Mouse (Mus musculus): Measurements from ENCODE around the gene Myo1a. TPM values are rescaled to one million over a fixed set of nuclear protein-coding genes. Genes with fewer than 3 reads are reported as not detected.

Gene Myo1a
- polyA plus RNA-seq, 1 experiment from 2014 or later: 0.08 TPM

DNA sequence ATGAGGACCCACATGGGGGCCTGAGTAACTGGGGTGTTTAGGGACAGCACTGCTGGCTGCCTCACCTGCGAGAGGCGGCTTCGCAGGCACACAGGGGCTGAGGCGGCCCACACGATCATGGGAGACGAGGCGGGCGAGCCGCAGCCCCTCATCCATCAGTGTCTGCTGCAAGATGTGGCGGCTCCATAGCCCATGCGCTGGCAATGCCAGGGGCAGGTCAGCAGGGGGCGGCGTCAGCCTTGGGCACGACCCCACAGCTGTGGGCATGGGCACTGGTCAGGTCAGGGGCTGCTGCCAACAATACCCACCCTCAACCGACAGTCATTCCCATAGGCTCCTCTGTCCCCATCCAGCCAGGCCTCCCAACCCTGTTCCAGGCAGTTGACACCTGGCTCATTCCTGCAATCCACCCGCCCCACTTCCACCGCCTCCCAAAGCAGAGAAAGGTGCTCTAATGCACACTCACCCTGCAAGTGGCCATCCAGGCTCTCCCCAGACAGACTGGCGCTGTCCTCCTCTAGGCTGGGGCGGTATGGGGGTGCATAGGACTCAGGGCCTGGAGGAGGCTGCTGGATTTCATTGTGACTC, 42.2 kb upstream of the Myo1a start:
- no peak overlapping the region for H3K9ac ChIP-seq (replicated peaks; ENCODE audit: low read depth)
- H3K4me2 ChIP-seq (replicated peaks; ENCODE audit: low read depth, low read length): peak overlapping the region; percentile 58; the same call in 1 of the 2 replicates
- H3K4me1 ChIP-seq (ENCODE audit: insufficient read depth, low read depth, low read length): peaks cover 34% of the 10 kb centered on the region
- WGBS: 25% methylated on average over 17 of the region's 19 CpGs
- DNase-seq (ENCODE audit: low spot score) (no peak), ATAC-seq (no peak)
- H3K4me3 ChIP-seq (ENCODE audit: low read depth, low read length): no peak overlapping the region
- peaks cover 17% of the 10 kb centered on the region for H3K36me3 ChIP-seq (ENCODE audit: insufficient read depth, low read length)
- no peaks in the 10 kb centered on the region for H3K9me3 ChIP-seq (ENCODE audit: low read length)
- H3K27ac ChIP-seq (ENCODE audit: low read length): peak overlapping the region; percentile 73
- TF ChIP-seq EP300 (IDR thresholded peaks at IDR 0.05): no peak
- TF ChIP-seq CTCF (IDR thresholded peaks at IDR 0.05): peak; percentile 64
- H3K27me3 ChIP-seq (replicated peaks; ENCODE audit: insufficient read depth, low read length): no peaks in the 10 kb centered on the region

DNA sequence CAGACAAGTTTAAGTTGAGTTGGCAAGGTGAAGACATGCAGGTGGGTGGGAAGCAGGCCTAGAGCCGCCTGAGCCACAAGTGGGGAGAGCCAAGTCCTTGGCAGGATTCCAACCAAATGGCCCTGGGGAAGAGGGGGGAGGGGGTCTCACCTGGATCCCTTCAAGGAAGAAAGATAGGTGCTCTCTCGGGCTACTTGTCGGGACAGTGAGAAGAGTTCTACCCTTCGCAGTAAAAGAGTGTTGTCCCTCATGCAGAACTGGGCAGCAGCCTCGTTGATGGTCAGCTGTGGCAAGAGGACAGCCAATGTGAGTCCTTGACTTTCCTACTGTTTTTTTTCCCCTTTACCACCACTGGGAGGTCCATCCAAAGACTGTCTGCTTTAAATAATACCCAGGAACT, 41.4 kb upstream of the Myo1a start:
- 34% methylated on average over 5 of the region's 5 CpGs for WGBS
- Histone ChIP-seq H3K4me1 (ENCODE audit: insufficient read depth, low read depth, low read length) (peaks cover 34% of the 10 kb centered on the region), H3K9me3 (ENCODE audit: low read length) (no peaks in the 10 kb centered on the region), H3K4me2 (replicated peaks; ENCODE audit: low read depth, low read length) (no peak overlapping the region), H3K27me3 (replicated peaks; ENCODE audit: insufficient read depth, low read length) (no peaks in the 10 kb centered on the region), H3K36me3 (ENCODE audit: insufficient read depth, low read length) (peaks cover 17% of the 10 kb centered on the region), H3K9ac (replicated peaks; ENCODE audit: low read depth) (no peak overlapping the region), H3K4me3 (ENCODE audit: low read depth, low read length) (no peak overlapping the region), H3K27ac (ENCODE audit: low read length) (peak overlapping the region; percentile 73)
- no peak for ATAC-seq
- TF ChIP-seq CTCF (IDR thresholded peaks at IDR 0.05): no peak
- no peak for TF ChIP-seq EP300 (IDR thresholded peaks at IDR 0.05)
- DNase-seq (ENCODE audit: low spot score): no peak

DNA sequence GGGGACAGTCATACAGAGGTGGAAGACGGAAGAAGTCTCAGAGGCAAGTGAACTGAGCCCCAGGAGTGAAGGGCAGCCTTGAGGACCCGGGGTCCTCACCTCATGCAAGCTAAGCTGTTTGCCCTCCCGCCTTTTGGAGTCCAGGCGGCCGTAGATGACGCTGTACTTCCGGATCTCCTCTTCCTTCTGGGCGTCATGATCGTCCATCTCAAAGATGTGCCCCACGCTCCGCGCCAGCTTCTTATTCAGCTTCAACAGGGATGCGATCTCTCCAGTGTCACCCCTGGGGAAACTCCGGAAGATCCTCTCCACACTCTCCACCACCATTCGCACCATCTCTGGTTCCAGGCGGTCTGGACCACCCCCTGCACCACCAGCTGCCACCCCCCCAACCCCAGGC, 40.8 kb upstream of the Myo1a start:
- Histone ChIP-seq H3K36me3 (ENCODE audit: insufficient read depth, low read length) (peaks cover 17% of the 10 kb centered on the region), H3K27ac (ENCODE audit: low read length) (peak overlapping the region; percentile 73), H3K27me3 (replicated peaks; ENCODE audit: insufficient read depth, low read length) (no peaks in the 10 kb centered on the region), H3K9me3 (ENCODE audit: low read length) (no peaks in the 10 kb centered on the region), H3K4me1 (ENCODE audit: insufficient read depth, low read depth, low read length) (peaks cover 37% of the 10 kb centered on the region), H3K4me2 (replicated peaks; ENCODE audit: low read depth, low read length) (peak overlapping the region; percentile 85), H3K4me3 (ENCODE audit: low read depth, low read length) (no peak overlapping the region), H3K9ac (replicated peaks; ENCODE audit: low read depth) (no peak overlapping the region)
- 48% methylated on average over 15 of the region's 16 CpGs for WGBS
- no peak for DNase-seq (ENCODE audit: low spot score)
- TF ChIP-seq CTCF (IDR thresholded peaks at IDR 0.05) (no peak), EP300 (IDR thresholded peaks at IDR 0.05) (no peak)
- ATAC-seq: no peak

DNA sequence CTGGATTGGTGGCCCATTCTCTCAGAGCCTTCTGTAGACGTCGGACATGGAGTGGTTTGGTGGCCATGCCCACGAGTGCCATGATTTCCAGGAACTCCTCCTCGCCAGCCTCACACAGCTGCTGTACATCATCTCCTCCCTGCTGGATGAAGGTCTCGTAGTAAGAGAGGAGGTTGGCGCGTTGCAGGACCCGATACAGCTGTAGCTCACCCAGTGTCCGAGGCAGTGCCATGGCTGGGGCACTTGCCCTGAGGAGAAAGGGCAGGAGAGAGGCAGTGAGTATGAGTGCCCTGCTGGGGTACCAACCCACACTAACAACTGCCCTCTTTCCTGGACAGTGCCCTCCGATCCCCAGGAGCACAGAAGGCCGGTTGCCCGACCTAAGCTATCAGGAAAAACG, 40.1 kb upstream of the Myo1a start:
- ATAC-seq: no peak
- 38% methylated on average over 11 of the region's 13 CpGs for WGBS
- H3K4me1 ChIP-seq (ENCODE audit: insufficient read depth, low read depth, low read length): peaks cover 39% of the 10 kb centered on the region

DNA sequence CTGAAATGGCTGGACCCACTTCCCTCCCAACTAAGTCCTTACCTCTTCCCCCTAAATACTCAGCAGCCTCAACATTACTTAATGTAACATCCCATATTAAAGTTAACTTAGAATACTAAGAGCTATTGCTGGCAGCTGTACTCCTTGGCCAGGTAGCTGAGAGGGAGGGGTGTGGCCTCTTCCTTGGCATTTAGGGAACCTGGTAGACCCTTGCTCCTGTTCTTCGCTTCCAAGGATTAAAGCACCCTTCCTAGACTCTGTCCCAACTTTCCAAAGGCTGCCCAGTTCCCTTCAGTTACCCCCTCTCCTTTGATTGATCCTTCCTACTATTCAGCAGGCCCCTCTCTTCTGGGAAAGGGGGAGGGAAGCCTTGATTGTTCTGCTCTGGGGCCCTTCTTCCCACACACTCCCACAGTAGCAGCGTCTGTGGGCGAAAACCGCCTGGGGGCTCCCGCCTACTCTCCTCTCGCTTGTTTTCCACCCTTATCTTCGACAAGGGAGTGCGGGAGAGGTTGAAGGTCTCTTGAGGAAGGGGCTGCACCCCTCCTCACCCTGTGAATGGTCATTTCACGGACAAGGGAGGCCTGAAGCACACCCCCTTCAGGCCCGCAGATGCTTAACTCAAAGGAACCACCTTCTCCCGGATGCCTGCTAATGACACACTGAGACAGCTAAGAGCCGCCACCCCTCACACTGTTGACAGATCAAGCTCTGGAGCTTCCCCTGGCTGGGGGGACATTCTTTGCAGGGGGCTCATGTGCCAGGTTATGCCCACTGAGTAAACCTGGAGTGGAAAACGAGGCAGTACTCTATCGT, 39.4 kb upstream of the Myo1a start:
- Histone ChIP-seq H3K36me3 (ENCODE audit: insufficient read depth, low read length) (0 out of 2 replicates have a peak, but pooled peaks cover 5% of the 10 kb centered on the region), H3K4me3 (ENCODE audit: low read depth, low read length) (peak overlapping the region; percentile 70), H3K27ac (ENCODE audit: low read length) (peak overlapping the region; percentile 99), H3K9me3 (ENCODE audit: low read length) (no peaks in the 10 kb centered on the region), H3K9ac (replicated peaks; ENCODE audit: low read depth) (peak overlapping the region; percentile 53), H3K4me1 (ENCODE audit: insufficient read depth, low read depth, low read length) (peaks cover 39% of the 10 kb centered on the region), H3K27me3 (replicated peaks; ENCODE audit: insufficient read depth, low read length) (no peaks in the 10 kb centered on the region), H3K4me2 (replicated peaks; ENCODE audit: low read depth, low read length) (peak overlapping the region; percentile 85)
- DNase-seq (ENCODE audit: low spot score) (peak; percentile 70), ATAC-seq (no peak)
- 6% methylated on average over 14 of the region's 14 CpGs for WGBS
- peak; percentile 53 for TF ChIP-seq CTCF (IDR thresholded peaks at IDR 0.05)
- TF ChIP-seq EP300 (IDR thresholded peaks at IDR 0.05): no peak

More for the DNA sequence above, 40.1 kb upstream of the Myo1a start:
- Histone ChIP-seq H3K27me3 (replicated peaks; ENCODE audit: insufficient read depth, low read length) (no peaks in the 10 kb centered on the region), H3K27ac (ENCODE audit: low read length) (0 out of 2 replicates have a peak overlapping the region, but pooled peaks have one; percentile 99), H3K36me3 (ENCODE audit: insufficient read depth, low read length) (peaks cover 10% of the 10 kb centered on the region), H3K4me2 (replicated peaks; ENCODE audit: low read depth, low read length) (peak overlapping the region; percentile 85), H3K9ac (replicated peaks; ENCODE audit: low read depth) (peak overlapping the region; percentile 53; the same call in 1 of the 2 replicates), H3K9me3 (ENCODE audit: low read length) (no peaks in the 10 kb centered on the region), H3K4me3 (ENCODE audit: low read depth, low read length) (no peak overlapping the region)
- DNase-seq (ENCODE audit: low spot score): no peak
- TF ChIP-seq CTCF (IDR thresholded peaks at IDR 0.05) (no peak), EP300 (IDR thresholded peaks at IDR 0.05) (no peak)

DNA sequence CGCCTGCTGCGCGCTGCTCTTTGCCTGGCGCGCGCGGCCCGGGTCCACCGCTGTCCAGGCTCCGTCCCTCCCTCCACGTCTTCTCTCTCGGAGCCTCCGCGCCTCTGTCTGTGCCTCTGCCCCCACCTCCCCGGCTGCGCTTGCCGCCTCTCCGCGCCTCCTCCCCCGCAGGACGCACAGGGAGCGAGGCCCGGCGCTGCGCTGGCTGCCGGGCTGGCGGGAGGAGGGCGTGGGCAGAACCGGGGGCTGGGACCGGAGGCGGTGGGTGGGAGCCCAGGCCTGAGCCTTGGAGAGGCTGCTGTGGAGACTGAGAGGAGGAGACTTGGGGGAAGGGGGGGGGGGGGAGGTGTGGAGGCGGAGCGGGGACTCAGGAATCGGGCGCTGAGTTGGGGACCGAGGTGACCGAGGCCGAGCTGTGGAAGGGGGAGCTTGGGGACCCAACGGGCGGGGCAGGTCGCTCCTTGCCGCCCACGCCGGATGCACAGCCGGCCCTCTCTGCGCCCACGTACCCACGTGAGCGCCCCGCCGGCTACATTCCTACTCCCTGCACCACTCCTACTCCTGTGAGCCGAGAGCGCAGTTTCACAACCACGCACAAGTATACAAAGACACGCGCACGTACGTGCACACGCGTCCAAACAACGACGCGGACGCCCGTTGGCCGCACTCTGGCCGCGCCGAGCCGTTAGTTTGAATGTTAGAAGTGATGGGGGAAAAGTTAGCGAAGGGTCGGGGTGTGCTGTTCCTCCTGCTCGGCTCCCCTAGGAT, 38.3 kb upstream of the Myo1a start, which contains the start of gene Nemp1:
TSS of gene Nemp1 (plus strand) at position 401 of the 768 bp plus-strand sequence.
- peak within 1 kb of the TSS; percentile 85 for H3K4me2 ChIP-seq (replicated peaks; ENCODE audit: low read depth, low read length)
- DNase-seq (ENCODE audit: low spot score) (peak; percentile 96), ATAC-seq (peak; percentile 69)
- no peak; the same call in 1 of the 2 replicates for TF ChIP-seq CTCF (IDR thresholded peaks at IDR 0.05)
- no peak for TF ChIP-seq EP300 (IDR thresholded peaks at IDR 0.05)
- peak within 1 kb of the TSS; percentile 53 for H3K9ac ChIP-seq (replicated peaks; ENCODE audit: low read depth)
- no peaks in the 10 kb centered on the region for H3K9me3 ChIP-seq (ENCODE audit: low read length)
- peaks cover 34% of the 10 kb centered on the region for H3K4me1 ChIP-seq (ENCODE audit: insufficient read depth, low read depth, low read length)
- WGBS: 5% methylated on average over 48 of the region's 73 CpGs
- H3K27me3 ChIP-seq (replicated peaks; ENCODE audit: insufficient read depth, low read length): no peaks in the 10 kb centered on the region
- H3K27ac ChIP-seq (ENCODE audit: low read length): peak within 1 kb of the TSS; percentile 99
- peak within 1 kb of the TSS; percentile 70 for H3K4me3 ChIP-seq (ENCODE audit: low read depth, low read length)
- 0 out of 2 replicates have a peak, but pooled peaks cover 5% of the 10 kb centered on the region for H3K36me3 ChIP-seq (ENCODE audit: insufficient read depth, low read length)
